Mouse (Mus musculus) adrenal gland, adult (tissue): Measurements from ENCODE around the gene Epc2.

Experiments used
- DNase-seq, 2 experiments: peaks; one replicate each; pipeline ENCODE4 v3.0.0; 2022 to 2023; ENCODE audit warnings: low spot score in 1 of 2; ENCODE audit not compliant: inconsistent age in 2 of 2

Gene Epc2

GRCm38 (mm10) chr2:49569862-49570777, 118.8 kb downstream of the Epc2 start:
- peak; percentile 24 to 57 for DNase-seq

GRCm38 (mm10) chr2:49570778-49571101, 119.5 kb downstream of the Epc2 start:
- no peak for DNase-seq

DNA sequence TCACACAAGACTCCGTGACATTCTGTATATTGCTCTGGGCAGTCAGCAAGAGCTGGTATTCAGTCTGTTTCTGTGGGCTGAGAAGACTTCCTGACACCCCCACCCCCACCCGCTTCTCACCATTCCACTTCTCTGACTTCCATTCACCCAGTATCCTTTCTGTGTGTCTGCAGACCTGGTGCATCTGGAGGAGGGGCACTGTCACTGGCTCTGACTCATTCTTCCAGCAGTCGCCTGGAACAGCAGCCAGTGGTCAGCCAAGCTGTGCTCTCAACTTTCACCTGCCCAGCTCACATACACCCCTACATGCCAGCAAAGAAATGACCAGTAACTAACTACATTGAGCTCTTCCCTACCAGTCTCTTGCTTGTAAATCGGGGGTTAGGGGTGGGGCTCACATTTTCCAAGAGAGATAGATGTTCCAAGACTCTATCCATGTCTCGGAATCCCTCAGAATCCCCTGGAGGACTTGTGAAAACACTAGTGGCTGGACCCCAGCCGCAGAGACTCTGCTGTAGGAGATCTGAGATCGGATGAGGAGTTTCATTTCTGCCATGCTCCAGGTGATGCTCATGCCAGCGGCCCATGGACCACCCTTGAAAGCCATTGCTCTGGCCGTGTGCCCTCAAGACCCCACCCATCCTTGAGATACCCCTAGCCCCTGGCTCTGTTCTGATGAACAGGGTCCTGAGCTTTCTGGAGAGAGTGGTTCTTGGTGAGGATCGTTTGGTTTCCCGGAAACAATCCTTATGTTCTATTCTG, 120.1 kb downstream of the Epc2 start:
- DNase-seq = peak in 1 of 2 experiments; percentile 27

GRCm38 (mm10) chr2:49572111-49572642, 120.9 kb downstream of the Epc2 start:
- DNase-seq = no peak

DNA sequence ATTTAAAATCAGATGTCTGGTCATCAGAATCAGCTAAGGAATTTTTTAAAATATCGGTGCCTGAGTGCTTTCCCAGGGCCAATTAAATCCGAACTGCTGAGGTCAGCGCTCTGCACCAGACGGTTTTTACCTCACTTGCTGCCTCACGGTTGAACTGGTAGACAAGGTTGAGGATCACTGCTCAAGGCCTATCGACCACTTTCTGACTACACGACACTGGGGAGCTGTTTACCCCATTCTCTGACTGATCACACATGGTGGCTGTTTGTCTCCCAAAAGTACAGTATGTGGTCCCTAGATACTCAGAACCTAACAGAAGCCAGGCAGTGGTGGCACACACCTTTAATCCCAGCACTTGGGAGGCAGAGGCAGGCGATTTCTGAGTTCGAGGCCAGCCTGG, 121.4 kb downstream of the Epc2 start:
- DNase-seq = no peak

DNA sequence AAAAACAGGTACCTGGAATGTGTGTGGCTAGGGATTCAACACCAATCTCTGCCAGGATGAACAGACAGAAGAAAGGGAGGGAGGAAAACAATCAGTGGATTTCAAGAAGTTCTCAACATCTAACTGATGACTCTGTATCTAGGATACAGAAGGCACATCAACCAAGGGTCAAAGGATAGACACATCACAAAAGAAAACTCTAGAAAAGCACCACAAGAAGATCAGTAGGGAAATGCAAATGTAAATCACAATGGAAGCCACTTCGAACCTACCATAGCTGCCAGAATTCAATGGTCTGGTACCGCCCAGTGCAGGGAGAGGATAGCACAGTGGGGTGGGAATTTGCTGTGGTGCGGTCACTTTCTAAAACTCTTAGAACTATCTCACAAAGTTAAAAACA, 122.0 kb downstream of the Epc2 start:
- no peak for DNase-seq

DNA sequence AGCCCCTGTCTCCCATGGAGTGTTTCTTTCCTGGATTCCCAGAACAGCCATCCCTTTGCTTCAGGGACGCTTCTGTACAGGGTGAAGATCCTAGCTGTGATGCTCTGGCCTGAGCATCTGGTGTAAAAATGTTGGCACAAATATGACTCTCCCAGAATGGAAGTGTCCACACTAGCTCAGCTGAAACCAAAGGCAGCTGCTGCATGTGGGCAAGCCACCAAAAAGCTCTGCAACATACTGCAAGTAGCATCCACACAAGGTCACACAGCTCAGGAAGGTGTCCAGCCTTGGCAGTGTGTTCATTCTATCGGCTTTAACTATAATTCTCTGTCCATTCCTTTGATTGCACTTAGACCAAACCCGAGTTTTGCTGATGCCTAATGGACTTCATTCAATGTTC, 129.3 kb downstream of the Epc2 start:
- DNase-seq = no peak

GRCm38 (mm10) chr2:49582546-49582945, 131.3 kb downstream of the Epc2 start:
- DNase-seq = no peak

DNA sequence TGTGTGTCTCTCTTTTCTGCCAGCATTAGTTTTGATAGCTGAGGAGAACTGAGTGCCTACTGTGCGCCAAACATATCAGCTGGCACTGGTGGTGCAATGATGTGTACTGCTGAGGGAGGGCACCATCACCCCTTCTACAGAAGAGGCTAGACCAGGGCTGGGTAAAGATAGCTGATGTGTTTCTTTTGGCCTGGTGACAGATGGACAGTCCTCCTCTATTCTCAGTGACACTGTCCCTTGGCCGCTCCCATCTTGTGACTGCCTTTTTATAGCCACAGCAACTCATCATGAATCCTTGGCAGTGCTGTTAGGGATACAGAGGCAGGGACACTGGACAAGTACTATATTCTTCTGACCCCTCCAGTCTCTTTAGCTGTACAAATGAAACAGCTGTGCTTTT, 132.0 kb downstream of the Epc2 start:
- no peak for DNase-seq

GRCm38 (mm10) chr2:49590450-49590849, 139.2 kb downstream of the Epc2 start:
- peak in 1 of 2 experiments; percentile 41 for DNase-seq

DNA sequence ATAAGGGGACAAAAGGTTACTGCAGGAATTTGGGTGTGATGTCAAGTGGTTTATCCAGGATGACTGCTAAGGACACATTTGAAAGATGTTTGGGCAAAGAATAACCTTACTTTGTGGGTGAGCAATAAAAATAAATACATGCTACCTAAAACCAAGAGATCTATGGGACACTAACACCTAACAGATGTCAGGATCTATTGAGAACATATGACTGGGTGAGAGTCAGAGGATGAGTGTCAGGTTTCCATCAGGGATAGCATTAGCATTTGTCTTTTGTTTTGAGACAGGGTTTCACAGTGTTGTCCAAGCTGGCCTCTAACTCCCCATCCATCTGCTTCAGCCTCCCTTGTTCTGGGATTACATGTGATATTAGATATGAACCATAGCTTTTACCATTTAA, 141.6 kb downstream of the Epc2 start:
- no peak for DNase-seq

- DNase-seq = no peak
Observed at GRCm38 (mm10) chr2:49594886-49595285, 143.6 kb downstream of the Epc2 start.

DNA sequence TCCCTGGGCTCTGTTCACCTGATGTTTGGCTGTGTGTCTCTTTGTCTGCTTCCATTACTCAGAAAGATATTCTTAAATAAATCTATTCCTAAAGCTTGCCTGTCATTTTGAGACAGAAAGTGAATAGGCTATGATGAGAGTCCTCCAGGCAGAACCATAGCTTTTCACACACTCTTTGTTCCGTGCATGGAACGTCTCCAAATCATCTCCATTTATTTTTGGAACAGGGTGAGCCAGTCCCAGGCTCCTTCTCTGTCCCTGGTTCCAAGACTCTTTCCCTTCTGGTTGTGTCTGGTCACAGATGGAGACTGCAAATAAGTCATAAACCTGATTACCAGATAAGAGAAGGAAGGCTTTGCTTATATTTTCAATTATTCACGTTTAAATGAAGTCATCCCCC, 145.0 kb downstream of the Epc2 start:
- no peak for DNase-seq

DNA sequence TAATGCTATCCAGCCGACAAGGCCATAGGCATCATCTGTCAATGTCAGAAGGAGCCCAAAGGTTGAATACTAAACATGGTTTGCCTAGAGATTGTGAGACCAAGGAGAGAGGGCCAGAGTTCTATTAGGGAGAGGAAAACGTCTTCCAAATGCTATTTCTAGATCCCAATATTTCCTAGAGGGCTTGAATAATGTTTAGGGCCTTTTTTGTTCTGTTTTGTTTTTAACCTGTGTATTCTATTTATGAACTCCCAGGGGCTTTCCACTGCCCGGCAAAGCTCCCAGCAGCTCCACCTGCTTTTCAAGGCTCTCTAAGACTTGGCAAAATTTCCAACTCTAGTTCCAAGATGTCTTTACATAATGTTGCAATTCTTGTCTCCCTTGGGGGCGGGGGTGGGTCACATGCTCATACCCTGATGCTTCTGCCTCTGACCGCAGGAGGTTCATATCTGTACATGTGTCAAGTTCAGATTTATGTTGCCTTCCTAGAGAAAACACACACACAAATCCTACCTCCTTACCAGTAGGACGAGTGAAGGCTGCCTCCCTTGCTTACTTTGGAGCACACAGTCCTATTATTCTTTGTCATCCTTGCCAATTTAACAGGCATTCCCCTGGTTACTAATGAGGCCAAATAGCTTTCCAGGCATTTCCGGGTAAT, 148.9 kb downstream of the Epc2 start:
- peak; percentile 29 to 64 for DNase-seq
